Mouse (Mus musculus) olfactory bulb, adult 2 months (tissue): Measurements from ENCODE around the gene Trim80. TPM values are rescaled to one million over a fixed set of nuclear protein-coding genes. Genes with fewer than 3 reads are reported as not detected.
A peak's percentile ranks its signal among the peaks of the same experiment; 100 is the strongest.
"Not testable (repeated sequence)": the region's sequence is repeated elsewhere in the genome, so short reads cannot be mapped to it uniquely, and the experiment has no call there.

Experiments used
- H3K27ac ChIP-seq: fragments of 200-500 bp; 2 replicates; pipeline ENCODE4 v1.5.1; 2012; ENCODE audit warnings: low read depth, low read length; ENCODE audit not compliant: insufficient read depth
- H3K4me1 ChIP-seq: fragments of 200-500 bp; 2 replicates; pipeline ENCODE4 v1.6.1; 2012; ENCODE audit warnings: low read length; ENCODE audit not compliant: control insufficient read depth, insufficient read depth
- H3K4me3 ChIP-seq: fragments of 200-500 bp; 2 replicates; pipeline ENCODE4 v1.5.1; 2012; ENCODE audit warnings: mild to moderate bottlenecking, low read depth, low read length, moderate library complexity; ENCODE audit not compliant: insufficient read depth
- CTCF ChIP-seq: fragments of 200-500 bp; IDR thresholded peaks from 2 replicates; pipeline ENCODE4 v1.5.1; 2012; ENCODE audit warnings: low read depth, mild to moderate bottlenecking, low read length, moderate library complexity; ENCODE audit not compliant: insufficient read depth
- POLR2A ChIP-seq: fragments of 200-500 bp; IDR thresholded peaks from 2 replicates; pipeline ENCODE4 v1.6.1; 2012; ENCODE audit warnings: mild to moderate bottlenecking, low read depth, low read length, moderate library complexity; ENCODE audit not compliant: insufficient read depth
- WGBS: fragments of 180-500 bp; shearing (Covaris S2); methylation state at CpG from one replicate; pipeline ENCODE4 v1.1.7; 2018; 5-methylcytosine and 5-hydroxymethylcytosine counted together
- polyA plus RNA-seq: library from polyadenylated mRNA; stranded (reverse); fragments of >200 nt; gene quantifications from 2 replicates; pipeline ENCODE4 v1.2.4, GENCODE M21; 2012; ENCODE audit warnings: low replicate concordance; ENCODE audit not compliant: missing spikeins, insufficient read depth, insufficient read length

The Trim80 gene
- polyA plus RNA-seq, 1 experiment = not detected

GRCm38 (mm10) chr11:115472183-115472582 is 31.8 kb downstream of the Trim80 start:
- Histone ChIP-seq H3K4me1 (peaks cover 11% of the 10 kb centered on the region; the same call in 1 of the 2 replicates), H3K27ac (no peak overlapping the region), H3K4me3 (no peak overlapping the region)
- no peak for TF ChIP-seq POLR2A
- no peak for TF ChIP-seq CTCF
- 80% methylated on average over 7 of the region's 7 CpGs for WGBS

GRCm38 (mm10) chr11:115473626-115474275 is 33.4 kb downstream of the Trim80 start:
- Histone ChIP-seq H3K4me1 (peaks cover 9% of the 10 kb centered on the region), H3K4me3 (no peak overlapping the region), H3K27ac (no peak overlapping the region)
- TF ChIP-seq POLR2A (no peak), CTCF (peak; percentile 75)
- WGBS = 27% methylated on average over 15 of the region's 15 CpGs

- WGBS = under 1% methylated on average over 26 of the region's 26 CpGs
- Histone ChIP-seq H3K4me3 (peak within 1 kb of the TSS; percentile 63), H3K27ac (peak within 1 kb of the TSS; percentile 63), H3K4me1 (peaks cover 12% of the 10 kb centered on the region)
- TF ChIP-seq CTCF (no peak), POLR2A (peak; percentile 74)
Measured at GRCm38 (mm10) chr11:115475025-115475757, 34.8 kb downstream of the Trim80 start, which contains the start of gene Armc7. Gene Armc7 (plus strand): TSS chr11:115475667.

GRCm38 (mm10) chr11:115475758-115476237 is 35.5 kb downstream of the Trim80 start:
- WGBS = 1% methylated on average over 28 of the region's 28 CpGs
- no peak overlapping the region for H3K27ac ChIP-seq
- 0 out of 2 replicates have a peak, but pooled peaks have one; percentile 10 for TF ChIP-seq POLR2A
- TF ChIP-seq CTCF = no peak
- peak overlapping the region; percentile 63 for H3K4me3 ChIP-seq
- peaks cover 14% of the 10 kb centered on the region for H3K4me1 ChIP-seq

GRCm38 (mm10) chr11:115476630-115477029 is 36.3 kb downstream of the Trim80 start:
- H3K4me3 ChIP-seq, H3K27ac ChIP-seq: not testable (repeated sequence)
- 84% methylated on average over 4 of the region's 4 CpGs for WGBS
- H3K4me1 ChIP-seq = peaks cover 14% of the 10 kb centered on the region

- peaks cover 14% of the 10 kb centered on the region for H3K4me1 ChIP-seq
- H3K4me3 ChIP-seq, H3K27ac ChIP-seq: not testable (repeated sequence)
- 89% methylated on average over 7 of the region's 7 CpGs for WGBS
Measured at GRCm38 (mm10) chr11:115477388-115477787, 37.0 kb downstream of the Trim80 start.

GRCm38 (mm10) chr11:115478296-115478938 is 38.1 kb downstream of the Trim80 start:
- no peak overlapping the region for H3K4me3 ChIP-seq
- H3K27ac ChIP-seq = peak overlapping the region; percentile 64
- H3K4me1 ChIP-seq = peaks cover 14% of the 10 kb centered on the region
- WGBS = 38% methylated on average over 9 of the region's 9 CpGs
- TF ChIP-seq POLR2A (no peak), CTCF (no peak)

- peak overlapping the region; percentile 34; the same call in 1 of the 2 replicates for H3K27ac ChIP-seq
- peaks cover 6% of the 10 kb centered on the region for H3K4me1 ChIP-seq
- WGBS = 68% methylated on average over 6 of the region's 6 CpGs
- TF ChIP-seq POLR2A (no peak), CTCF (no peak)
- no peak overlapping the region for H3K4me3 ChIP-seq
Measured at GRCm38 (mm10) chr11:115481553-115482259, 41.4 kb downstream of the Trim80 start.
